Mouse (Mus musculus): ENCODE measurements around the gene 1190002N15Rik. TPM values are rescaled to one million over a fixed set of nuclear protein-coding genes. Genes with fewer than 3 reads are reported as not detected.

1190002N15Rik gene
- polyA plus RNA-seq, 1 experiment from 2014 or later, result 56.2 TPM

DNA sequence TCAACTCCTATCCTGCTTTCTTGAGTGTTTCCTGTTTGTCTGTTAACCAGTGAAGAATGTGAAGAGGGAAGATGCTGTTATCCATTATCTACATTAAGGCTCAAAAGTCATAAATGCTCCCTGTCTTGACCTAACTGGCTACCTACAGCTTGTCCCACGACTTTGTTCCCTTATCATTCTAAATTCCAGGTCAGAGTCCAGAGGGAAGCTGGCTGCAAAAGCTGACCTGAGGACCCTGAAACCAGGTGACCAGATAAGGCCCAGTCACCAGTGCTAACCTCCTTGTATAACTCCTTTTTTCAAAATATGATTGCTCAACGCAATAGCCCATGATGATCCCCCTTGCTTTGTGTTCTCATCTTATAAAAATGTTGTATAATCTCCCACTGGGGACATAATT lies 66.4 kb downstream of the 1190002N15Rik start:
- H3K27ac ChIP-seq (replicated peaks in 1 of 2; ENCODE audit: control insufficient read depth in 1 of 2, insufficient read depth in 1 of 2, low read depth in 2 of 2, low read length in 2 of 2), result no peak overlapping the region
- H3K9ac ChIP-seq (ENCODE audit: low read length), result no peak overlapping the region
- H3K4me1 ChIP-seq (ENCODE audit: control insufficient read depth in 2 of 2, insufficient read depth in 2 of 2, low read length in 2 of 2), result no peaks in the 10 kb centered on the region
- H3K4me2 ChIP-seq (ENCODE audit: low read length), result no peak overlapping the region
- H3K36me3 ChIP-seq (ENCODE audit: control insufficient read depth, insufficient read depth, low read length), result no peaks in the 10 kb centered on the region
- no peak overlapping the region for H3K4me3 ChIP-seq (ENCODE audit: control insufficient read depth in 1 of 2, insufficient read depth in 1 of 2, low read depth in 1 of 2, low read length in 2 of 2)
- 46% methylated on average over 2 of the region's 2 CpGs for WGBS
- H3K9me3 ChIP-seq (ENCODE audit: control insufficient read depth, low read length), result no peaks in the 10 kb centered on the region
- ATAC-seq (ENCODE audit: insufficient number of reproducible peaks, insufficient read depth, low FRiP score, low read depth), result no peak
- H3K27me3 ChIP-seq (ENCODE audit: control insufficient read depth, insufficient read depth, low read length), result no peaks in the 10 kb centered on the region

Other genes starting within 250 kb of the 1190002N15Rik start
- 3.5 and 4.7 TPM in 2 replicates for gene Slc9a9, start 131.8 kb upstream of the 1190002N15Rik start, polyA plus RNA-seq (2014; fragmentation: Nextera tagmentation; extraction: Ambion mirVana)

Measured in heart, embryonic 14.5 days (tissue).